Mouse (Mus musculus) forebrain, embryonic 16.5 days (tissue): ENCODE results near the gene Slc34a3. TPM values are rescaled to one million over a fixed set of nuclear protein-coding genes. Genes with fewer than 3 reads are reported as not detected.
A peak's percentile ranks its signal among the peaks of the same experiment; 100 is the strongest.
"Not testable (repeated sequence)": the region's sequence is repeated elsewhere in the genome, so short reads cannot be mapped to it uniquely, and the experiment has no call there.

ENCODE experiments used
- ATAC-seq: fragments of 200-750 bp; cut with Nextera tagmentation; 2 replicates; pipeline ENCODE4 v1.8.0; 2017; ENCODE audit warnings: mild to moderate bottlenecking, moderate library complexity
- H3K27ac ChIP-seq: fragments of 300-500 bp; sonication (generic); 2 replicates; pipeline ENCODE4 v1.5.1; 2014; ENCODE audit warnings: low read length, control low read depth
- H3K27me3 ChIP-seq: fragments of 300-500 bp; sonication (generic); replicated peaks from 2 replicates; pipeline ENCODE4 v1.6.1; 2014; ENCODE audit warnings: low read length; ENCODE audit not compliant: control insufficient read depth, insufficient read depth
- H3K36me3 ChIP-seq: fragments of 300-500 bp; sonication (generic); 2 replicates; pipeline ENCODE4 v1.6.1; 2014; ENCODE audit not compliant: control insufficient read depth, insufficient read depth
- H3K4me1 ChIP-seq: fragments of 300-500 bp; sonication (generic); replicated peaks from 2 replicates; pipeline ENCODE4 v1.6.1; 2014; ENCODE audit warnings: low read length; ENCODE audit not compliant: control insufficient read depth, insufficient read depth
- H3K4me2 ChIP-seq: fragments of 300-500 bp; sonication (generic); 2 replicates; pipeline ENCODE4 v1.6.1; 2014; ENCODE audit warnings: mild to moderate bottlenecking, low read length, control low read depth
- H3K4me3 ChIP-seq: fragments of 300-500 bp; sonication (generic); replicated peaks from 2 replicates; pipeline ENCODE4 v1.5.1; 2014; ENCODE audit warnings: mild to moderate bottlenecking, low read length, control low read depth
- H3K9ac ChIP-seq: fragments of 300-500 bp; sonication (generic); replicated peaks from 2 replicates; pipeline ENCODE4 v1.6.1; 2014; ENCODE audit warnings: low read depth, low read length, control low read depth
- H3K9me3 ChIP-seq: fragments of 300-500 bp; sonication (generic); 2 replicates; pipeline ENCODE4 v1.6.1; 2016; ENCODE audit warnings: low read length; ENCODE audit not compliant: control insufficient read depth
- WGBS: fragments of 180-500 bp; shearing (Covaris S2); extraction: QIAGEN DNeasy Blood & Tissue Kit; methylation state at CpG from one replicate; pipeline ENCODE4 v1.1.7; 2014; 5-methylcytosine and 5-hydroxymethylcytosine counted together
- polyA plus RNA-seq: library from polyadenylated mRNA; unstranded; fragments of >200 nt; fragmentation: Nextera tagmentation; extraction: Ambion mirVana; gene quantifications from 2 replicates; pipeline ENCODE4 v1.2.1, GENCODE M21; 2015

Gene Slc34a3
- polyA plus RNA-seq, 1 experiment from 2014 or later: not detected

GRCm38 (mm10) chr2:25257250-25257649 lies 23.1 kb upstream of the Slc34a3 start:
- H3K4me1 ChIP-seq: peaks cover 24% of the 10 kb centered on the region
- not testable (repeated sequence) for H3K9ac ChIP-seq, H3K4me3 ChIP-seq, H3K4me2 ChIP-seq, H3K27me3 ChIP-seq, H3K9me3 ChIP-seq, H3K27ac ChIP-seq, H3K36me3 ChIP-seq, ATAC-seq
- WGBS: 87% methylated on average over 5 of the region's 5 CpGs

GRCm38 (mm10) chr2:25256443-25257109 lies 22.4 kb upstream of the Slc34a3 start:
- peak overlapping the region; percentile 91 for H3K9ac ChIP-seq
- not testable (repeated sequence) for H3K27ac ChIP-seq, H3K27me3 ChIP-seq, H3K36me3 ChIP-seq, H3K9me3 ChIP-seq, ATAC-seq
- 60% methylated on average over 11 of the region's 12 CpGs for WGBS
- H3K4me1 ChIP-seq: peaks cover 21% of the 10 kb centered on the region
- H3K4me3 ChIP-seq: peak overlapping the region; percentile 97
- peak overlapping the region; percentile 95 for H3K4me2 ChIP-seq

GRCm38 (mm10) chr2:25255284-25255779 lies 21.2 kb upstream of the Slc34a3 start, which contains the start of gene Tmem203:
TSS of gene Tmem203 (plus strand) at chr2:25255439.
- under 1% methylated on average over 39 of the region's 39 CpGs for WGBS
- Histone ChIP-seq H3K4me2 (peak within 1 kb of the TSS; percentile 95), H3K4me3 (peak within 1 kb of the TSS; percentile 97), H3K36me3 (0 out of 2 replicates have a peak, but pooled peaks cover 3% of the 10 kb centered on the region), H3K4me1 (peaks cover 21% of the 10 kb centered on the region), H3K27ac (peak within 1 kb of the TSS; percentile 81), H3K9ac (peak within 1 kb of the TSS; percentile 91), H3K9me3 (no peaks in the 10 kb centered on the region), H3K27me3 (no peaks in the 10 kb centered on the region)
- peak; percentile 92 for ATAC-seq

DNA sequence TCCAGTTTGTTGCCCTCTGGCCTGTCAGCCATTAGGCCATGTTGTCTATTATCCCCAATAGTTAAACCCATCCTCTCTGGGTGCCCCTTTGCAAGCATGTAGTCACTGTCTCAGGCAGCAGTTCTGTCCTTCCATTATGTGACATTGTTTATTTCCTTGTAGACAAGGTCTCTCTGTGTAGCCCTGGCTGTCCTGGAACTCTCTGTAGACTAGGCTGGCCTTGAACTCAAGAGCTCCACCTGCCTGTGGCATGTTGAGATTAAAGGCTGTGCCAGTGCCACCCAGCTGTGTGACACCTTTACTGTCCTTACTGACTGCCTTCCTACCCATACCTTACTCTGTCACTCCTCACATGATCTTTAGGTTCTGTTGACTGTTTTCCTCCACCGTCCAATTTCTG lies 18.2 kb upstream of the Slc34a3 start:
- H3K9ac ChIP-seq: no peak overlapping the region
- no peaks in the 10 kb centered on the region for H3K27me3 ChIP-seq
- whole genome bisulfite sequencing: 85% methylated on average over 1 of the region's 1 CpGs
- H3K9me3 ChIP-seq: no peaks in the 10 kb centered on the region
- H3K36me3 ChIP-seq: 0 out of 2 replicates have a peak, but pooled peaks cover 3% of the 10 kb centered on the region
- no peak overlapping the region for H3K4me3 ChIP-seq
- peaks cover 21% of the 10 kb centered on the region for H3K4me1 ChIP-seq
- no peak overlapping the region for H3K27ac ChIP-seq
- no peak for ATAC-seq
- H3K4me2 ChIP-seq: no peak overlapping the region

DNA sequence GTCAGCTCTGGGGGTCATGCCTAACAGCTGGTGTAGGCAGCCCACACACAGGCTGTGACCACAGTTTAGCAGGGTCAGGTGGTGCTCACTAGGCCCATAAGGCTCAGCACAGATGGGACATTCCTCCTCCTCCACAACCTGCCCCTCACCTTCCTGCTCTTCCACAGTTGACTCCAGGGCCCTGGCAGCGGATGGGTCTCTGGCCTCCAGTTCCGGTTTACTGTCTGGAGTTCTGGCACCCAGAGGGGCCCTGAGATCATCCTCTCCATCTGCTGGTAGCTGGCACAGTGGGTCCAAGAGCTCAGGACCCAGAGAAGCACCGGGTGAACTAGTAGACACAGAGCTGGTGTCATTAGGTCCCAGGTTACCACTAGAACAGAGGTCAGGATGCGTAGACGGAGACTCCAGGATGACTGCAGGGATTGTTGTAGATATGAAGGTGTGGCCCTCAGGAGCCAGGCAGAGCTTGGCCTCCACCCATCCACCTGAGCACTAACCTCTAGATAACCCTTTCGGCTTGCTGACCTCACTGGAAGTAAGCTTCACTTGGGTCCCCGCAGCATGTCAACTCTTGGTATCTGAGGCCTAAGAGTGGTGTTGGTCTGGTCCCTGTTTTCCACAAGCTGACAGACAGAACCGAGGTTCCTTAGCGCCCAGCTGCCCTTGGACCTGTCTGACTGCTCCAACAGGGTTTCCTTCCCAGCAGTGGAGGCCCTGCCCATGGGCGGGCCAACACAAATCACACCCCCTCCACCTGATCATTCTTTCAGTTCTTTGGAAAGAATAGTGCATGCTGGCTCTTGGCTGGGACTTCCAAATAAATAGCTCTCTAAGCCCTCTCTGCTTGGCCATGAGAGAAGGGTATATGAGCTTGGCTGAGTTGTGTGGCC lies 12.3 kb upstream of the Slc34a3 start, which contains the start of gene AL732309.1:
Gene AL732309.1, minus strand, starts transcription at position 681 of the 890 bp plus-strand sequence.
- peaks cover 17% of the 10 kb centered on the region for H3K4me1 ChIP-seq
- no peak within 1 kb of the TSS for H3K4me3 ChIP-seq
- no peak within 1 kb of the TSS for H3K27ac ChIP-seq
- H3K9ac ChIP-seq: no peak within 1 kb of the TSS
- no peaks in the 10 kb centered on the region for H3K9me3 ChIP-seq
- ATAC-seq: no peak
- no peaks in the 10 kb centered on the region for H3K27me3 ChIP-seq
- 94% methylated on average over 10 of the region's 10 CpGs for WGBS
- 0 out of 2 replicates have a peak, but pooled peaks cover under 1% of the 10 kb centered on the region for H3K36me3 ChIP-seq
- H3K4me2 ChIP-seq: no peak within 1 kb of the TSS

- Histone ChIP-seq H3K27ac (no peak overlapping the region), H3K27me3 (no peaks in the 10 kb centered on the region), H3K36me3 (no peaks in the 10 kb centered on the region), H3K4me3 (no peak overlapping the region), H3K4me1 (peaks cover 30% of the 10 kb centered on the region), H3K4me2 (no peak overlapping the region), H3K9ac (no peak overlapping the region), H3K9me3 (no peaks in the 10 kb centered on the region)
- no peak for ATAC-seq
- 89% methylated on average over 4 of the region's 4 CpGs for WGBS
Observed at GRCm38 (mm10) chr2:25244144-25244543, 10.0 kb upstream of the Slc34a3 start.

DNA sequence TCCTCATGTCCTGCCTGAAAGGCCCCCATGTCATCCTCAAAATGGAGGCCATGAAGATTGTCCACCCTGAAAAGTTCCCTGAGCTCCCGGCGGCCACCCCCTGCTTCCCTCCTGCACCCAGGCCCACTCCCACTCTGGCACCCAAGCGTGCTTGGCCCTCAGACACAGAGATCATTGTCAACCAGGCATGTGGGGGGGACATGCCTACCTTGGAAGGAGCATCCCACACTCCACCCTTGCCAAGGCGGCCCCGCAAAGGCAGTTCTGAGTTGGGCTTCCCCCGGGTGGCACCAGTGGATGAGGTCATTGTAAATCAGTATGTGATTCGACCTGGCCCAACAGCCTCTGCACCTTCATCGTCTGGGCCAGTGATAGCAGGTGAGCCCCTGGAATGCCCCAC lies 9.2 kb upstream of the Slc34a3 start:
- H3K9ac ChIP-seq: peak overlapping the region; percentile 73
- H3K27ac ChIP-seq: no peak overlapping the region
- peaks cover 30% of the 10 kb centered on the region for H3K4me1 ChIP-seq
- ATAC-seq: no peak
- WGBS: 79% methylated on average over 8 of the region's 8 CpGs
- H3K4me3 ChIP-seq: peak overlapping the region; percentile 71
- peak overlapping the region; percentile 67 for H3K4me2 ChIP-seq
- no peaks in the 10 kb centered on the region for H3K27me3 ChIP-seq
- no peaks in the 10 kb centered on the region for H3K9me3 ChIP-seq
- H3K36me3 ChIP-seq: no peaks in the 10 kb centered on the region

- peak; percentile 69 for ATAC-seq
- Histone ChIP-seq H3K4me2 (peak within 1 kb of the TSS; percentile 67), H3K9ac (peak within 1 kb of the TSS; percentile 73), H3K4me1 (peaks cover 30% of the 10 kb centered on the region), H3K27me3 (no peaks in the 10 kb centered on the region), H3K4me3 (peak within 1 kb of the TSS; percentile 71), H3K9me3 (no peaks in the 10 kb centered on the region), H3K36me3 (no peaks in the 10 kb centered on the region), H3K27ac (peak within 1 kb of the TSS; percentile 73)
- 0% methylated on average over 59 of the region's 59 CpGs for WGBS
Observed at GRCm38 (mm10) chr2:25242101-25242506, 7.9 kb upstream of the Slc34a3 start, which contains the start of the genes Rnf208 and Cysrt1. TSS of gene Rnf208 (plus strand) at chr2:25242255. TSS of gene Cysrt1 (minus strand) at chr2:25242452.

- peak overlapping the region; percentile 67 for H3K4me2 ChIP-seq
- no peaks in the 10 kb centered on the region for H3K36me3 ChIP-seq
- no peaks in the 10 kb centered on the region for H3K9me3 ChIP-seq
- H3K9ac ChIP-seq: peak overlapping the region; percentile 73
- H3K4me3 ChIP-seq: peak overlapping the region; percentile 71
- peak overlapping the region; percentile 73 for H3K27ac ChIP-seq
- WGBS: 12% methylated on average over 6 of the region's 6 CpGs
- peak; percentile 11 for ATAC-seq
- H3K4me1 ChIP-seq: peaks cover 30% of the 10 kb centered on the region
- no peaks in the 10 kb centered on the region for H3K27me3 ChIP-seq
Observed at GRCm38 (mm10) chr2:25241438-25241775, 7.2 kb upstream of the Slc34a3 start.
